Mouse (Mus musculus) spleen, adult 2 months (tissue): Measurements from ENCODE around the gene Fam174b. TPM values are rescaled to one million over a fixed set of nuclear protein-coding genes. Genes with fewer than 3 reads are reported as not detected.

ENCODE experiments used
- DNase-seq, 2 experiments: peaks; one replicate each; pipeline versions ENCODE4 v3.0.0 to v3.0.0-alpha.2; 2012 to 2021; ENCODE audit warnings: low spot score in 2 of 2, low read depth in 1 of 2
- H3K27ac ChIP-seq: fragments of 200-500 bp; 2 replicates; pipeline ENCODE4 v1.5.1; 2012; ENCODE audit warnings: low read length, inconsistent platforms; ENCODE audit not compliant: insufficient read depth
- H3K27me3 ChIP-seq: fragments of 200-500 bp; 2 replicates; pipeline ENCODE4 v1.6.1; 2012; ENCODE audit warnings: mild to moderate bottlenecking, moderate library complexity, low read length, inconsistent platforms; ENCODE audit not compliant: control insufficient read depth, insufficient read depth
- H3K36me3 ChIP-seq: fragments of 200-500 bp; 2 replicates; pipeline ENCODE4 v1.6.1; 2012; ENCODE audit warnings: mild to moderate bottlenecking, low read length, inconsistent platforms; ENCODE audit not compliant: control insufficient read depth, insufficient read depth
- H3K4me1 ChIP-seq: fragments of 200-500 bp; 2 replicates; pipeline ENCODE4 v1.6.1; 2011; ENCODE audit warnings: inconsistent platforms; ENCODE audit not compliant: control insufficient read depth, insufficient read depth, insufficient read length
- H3K4me3 ChIP-seq: fragments of 200-500 bp; 2 replicates; pipeline ENCODE4 v1.5.1; 2011; ENCODE audit warnings: mild to moderate bottlenecking, inconsistent platforms; ENCODE audit not compliant: insufficient read depth, insufficient read length; ENCODE audit errors: extremely low read depth
- CTCF ChIP-seq: fragments of 200-500 bp; IDR thresholded peaks from 2 replicates; pipeline ENCODE4 v1.5.1; 2011; ENCODE audit warnings: mild to moderate bottlenecking, inconsistent platforms; ENCODE audit not compliant: insufficient read depth, insufficient read length, insufficient replicate concordance; ENCODE audit errors: extremely low read depth
- POLR2A ChIP-seq: fragments of 200-500 bp; IDR thresholded peaks from 2 replicates; pipeline ENCODE4 v1.6.1; 2011; ENCODE audit warnings: low read depth, low read length, inconsistent platforms
- WGBS: fragments of 180-500 bp; shearing (Covaris S2); methylation state at CpG from one replicate; pipeline ENCODE4 v1.1.7; 2018; 5-methylcytosine and 5-hydroxymethylcytosine counted together
- polyA plus RNA-seq: library from polyadenylated mRNA; depleted of rRNA; stranded (reverse); fragments of >200 nt; gene quantifications from 2 replicates; pipeline ENCODE4 v1.2.3, GENCODE M21; 2012; rRNA removed

The Fam174b gene
- polyA plus RNA-seq: 6.8 and 9.8 TPM in 2 replicates

DNA sequence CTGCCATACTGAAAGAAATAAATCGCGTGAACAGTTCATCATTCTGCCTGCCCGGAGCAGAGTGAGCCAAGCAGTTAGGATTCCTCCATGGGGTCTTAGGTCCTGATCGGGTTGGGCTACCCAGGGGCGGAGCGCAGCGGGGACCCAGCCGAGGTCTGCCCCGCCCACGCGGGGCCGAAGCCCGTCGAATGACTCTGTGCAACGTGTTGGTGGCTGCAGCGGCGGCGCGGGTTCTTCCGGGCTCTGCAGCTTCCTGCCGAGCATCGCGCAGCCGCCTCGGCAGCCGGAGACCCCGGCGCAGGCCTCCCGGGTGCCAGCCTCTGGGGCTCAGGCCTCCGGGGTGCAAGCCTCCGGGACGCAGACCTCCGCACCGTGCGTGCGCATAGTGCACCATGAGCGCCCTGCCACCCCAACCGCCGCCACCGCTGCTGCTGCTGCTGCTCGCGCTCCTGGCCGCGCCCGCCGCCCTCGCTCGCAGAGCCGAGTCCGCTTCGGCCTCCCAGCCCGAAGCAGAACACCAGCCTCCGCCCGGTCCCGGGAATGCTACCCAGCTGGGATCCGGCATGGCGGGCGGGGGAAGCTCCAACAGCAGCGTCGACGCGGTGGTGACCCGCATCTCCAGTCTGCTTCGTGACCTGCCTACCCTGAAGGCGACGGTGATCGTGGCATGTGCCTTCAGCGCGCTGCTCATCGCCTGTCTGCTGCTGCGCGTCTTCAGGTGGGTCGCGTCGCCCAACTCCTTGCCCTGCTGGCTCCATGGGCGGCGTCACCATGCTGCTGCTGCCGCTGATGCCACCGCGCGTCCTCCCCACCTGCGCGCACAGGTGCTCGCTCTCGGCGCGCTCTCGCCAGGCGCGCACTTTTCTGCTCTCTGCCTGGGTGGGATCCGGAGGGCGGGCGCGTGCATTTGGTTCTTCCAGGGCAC, at the start of gene Fam174b:
Gene Fam174b, plus strand, starts transcription at position 192 of the 925 bp plus-strand sequence.
- peaks cover 6% of the 10 kb centered on the region; the same call in 1 of the 2 replicates for H3K27me3 ChIP-seq
- peaks cover 7% of the 10 kb centered on the region; the same call in 1 of the 2 replicates for H3K4me1 ChIP-seq
- H3K4me3 ChIP-seq: peak within 1 kb of the TSS; percentile 58
- TF ChIP-seq POLR2A: no peak
- no peak for TF ChIP-seq CTCF
- 3% methylated on average over 93 of the region's 94 CpGs for WGBS
- no peak within 1 kb of the TSS; the same call in 1 of the 2 replicates for H3K27ac ChIP-seq
- H3K36me3 ChIP-seq: no peaks in the 10 kb centered on the region
- peak in 1 of 2 experiments; percentile 5 for DNase-seq

- TF ChIP-seq POLR2A (no peak), CTCF (no peak)
- Histone ChIP-seq H3K4me1 (no peaks in the 10 kb centered on the region), H3K4me3 (no peak overlapping the region), H3K27me3 (no peaks in the 10 kb centered on the region), H3K27ac (no peak overlapping the region), H3K36me3 (no peaks in the 10 kb centered on the region)
- no peak for DNase-seq
- 7% methylated on average over 3 of the region's 3 CpGs for WGBS
Measured at GRCm38 (mm10) chr7:73697092-73697491, 43.0 kb upstream of the Fam174b start.

- no peak for DNase-seq
- no peaks in the 10 kb centered on the region for H3K36me3 ChIP-seq
- TF ChIP-seq CTCF: no peak
- no peak for TF ChIP-seq POLR2A
- H3K4me1 ChIP-seq: no peaks in the 10 kb centered on the region
- no peak overlapping the region for H3K4me3 ChIP-seq
- no peaks in the 10 kb centered on the region for H3K27me3 ChIP-seq
- no peak overlapping the region for H3K27ac ChIP-seq
Measured at GRCm38 (mm10) chr7:73704305-73704704, 35.8 kb upstream of the Fam174b start.

GRCm38 (mm10) chr7:73713506-73713905, 26.6 kb upstream of the Fam174b start:
- 89% methylated on average over 8 of the region's 8 CpGs for WGBS
- Histone ChIP-seq H3K4me3 (no peak overlapping the region), H3K36me3 (no peaks in the 10 kb centered on the region), H3K27ac (no peak overlapping the region), H3K4me1 (no peaks in the 10 kb centered on the region), H3K27me3 (no peaks in the 10 kb centered on the region)
- no peak for TF ChIP-seq POLR2A
- no peak for TF ChIP-seq CTCF
- DNase-seq: no peak

GRCm38 (mm10) chr7:73715928-73716749, 24.0 kb upstream of the Fam174b start:
- H3K36me3 ChIP-seq: no peaks in the 10 kb centered on the region
- DNase-seq: no peak
- no peak overlapping the region for H3K27ac ChIP-seq
- TF ChIP-seq POLR2A (no peak), CTCF (no peak)
- 79% methylated on average over 15 of the region's 15 CpGs for WGBS
- H3K4me3 ChIP-seq: no peak overlapping the region
- no peaks in the 10 kb centered on the region for H3K4me1 ChIP-seq
- no peaks in the 10 kb centered on the region for H3K27me3 ChIP-seq

DNA sequence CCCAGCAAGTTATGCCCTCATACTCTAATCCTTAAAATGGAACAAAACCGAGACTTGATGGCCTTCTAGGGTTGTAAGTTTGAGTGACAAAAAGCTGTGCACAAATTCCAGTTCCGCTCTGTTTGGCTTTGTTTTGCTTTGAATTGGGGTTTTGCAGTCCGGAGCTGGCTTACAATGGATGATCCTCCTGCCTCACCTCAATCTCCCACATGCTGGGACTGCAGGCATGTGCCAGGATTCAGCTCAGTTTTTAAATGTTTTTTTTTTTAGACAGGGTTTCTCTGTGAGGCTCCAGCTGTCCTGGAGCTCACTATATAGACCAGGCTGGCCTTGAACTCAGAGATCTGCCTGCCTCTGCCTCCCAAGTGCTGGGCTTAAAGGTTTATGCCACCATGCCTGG, 23.3 kb upstream of the Fam174b start:
- H3K27ac ChIP-seq: no peak overlapping the region
- DNase-seq: no peak
- no peak overlapping the region for H3K4me3 ChIP-seq
- TF ChIP-seq CTCF: no peak
- TF ChIP-seq POLR2A: no peak
- H3K4me1 ChIP-seq: no peaks in the 10 kb centered on the region
- WGBS: 89% methylated on average over 3 of the region's 3 CpGs
- no peaks in the 10 kb centered on the region for H3K27me3 ChIP-seq
- no peaks in the 10 kb centered on the region for H3K36me3 ChIP-seq
